In the genomic region with DNA sequence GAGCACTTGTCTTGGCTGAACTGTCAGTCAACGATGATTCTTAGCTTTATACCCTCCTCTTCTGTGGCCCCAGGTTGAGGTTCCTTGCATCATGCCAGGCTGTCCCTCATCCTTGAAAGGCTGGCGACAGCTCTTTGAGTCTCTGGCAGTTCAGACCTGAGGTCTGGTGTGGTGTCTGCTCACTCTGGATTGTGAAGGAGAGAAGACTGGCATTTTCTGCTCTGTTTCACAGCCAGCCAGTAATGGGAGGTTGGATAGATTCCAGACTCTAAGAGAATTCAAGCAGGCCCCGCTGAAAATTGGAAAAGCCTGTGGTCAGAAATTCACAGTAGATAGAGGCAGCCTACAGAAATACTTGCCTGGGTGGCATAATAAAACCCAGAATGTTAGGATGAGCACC, we compare ENCODE assay signal across 16 mouse cellular contexts.
DNase-seq lines count a peak whose midpoint lies in the region; ATAC-seq and TF ChIP-seq lines count a peak whose summit lies in the region.
"Had no signal": no experiment of that assay in that cellular context is flagged by ENCODE, and none has a peak within 500 bp of the region (broad histone marks: within the 10 kb centered on the region; RNA-seq: fewer than 3 reads in every experiment).

No protein-coding gene starts in this region.

- peak; percentile 38 for DNase-seq in cerebellum, adult 9-10 months
- DNase-seq in cerebellum, postnatal 25 days: no peak
- no peak for DNase-seq in hindbrain, embryonic 14.5 days (ENCODE audit: low spot score)
- DNase-seq in hindbrain, embryonic 10.5 days (ENCODE audit: low spot score): no peak
- peak; percentile 78 for DNase-seq in hindbrain, postnatal 0 days (ENCODE audit: low spot score)
- no peak for DNase-seq in heart, embryonic 10.5 days (ENCODE audit: low spot score)
- DNase-seq: kidney, postnatal 4 days; spleen, adult 18-20 months; thymus, postnatal 4 days had no signal

- H3K27me3 ChIP-seq in hindbrain, embryonic 14.5 days (ENCODE audit: control insufficient read depth, insufficient read depth, low read length): no peaks in the 10 kb centered on the region
- no peaks in the 10 kb centered on the region for H3K27me3 ChIP-seq in hindbrain, embryonic 10.5 days (ENCODE audit: insufficient read depth, poor library complexity, severe bottlenecking)
- H3K27me3 ChIP-seq in midbrain, embryonic 13.5 days: no peaks in the 10 kb centered on the region
- H3K27me3 ChIP-seq in midbrain, embryonic 16.5 days (ENCODE audit: control insufficient read depth, insufficient read depth, low read depth, low read length): no peaks in the 10 kb centered on the region
- no peaks in the 10 kb centered on the region for H3K27me3 ChIP-seq in hindbrain, postnatal 0 days (ENCODE audit: insufficient read depth, low read length)
- no peaks in the 10 kb centered on the region for H3K27me3 ChIP-seq in heart, embryonic 10.5 days (ENCODE audit: insufficient read depth, poor library complexity, severe bottlenecking)
- H3K27me3 ChIP-seq: CH12.LX; embryonic facial prominence, embryonic 15.5 days; intestine, embryonic 15.5 days; lung, embryonic 15.5 days had no signal

- H3K9me3 ChIP-seq in hindbrain, embryonic 14.5 days (ENCODE audit: control insufficient read depth, low read length): no peaks in the 10 kb centered on the region
- no peaks in the 10 kb centered on the region for H3K9me3 ChIP-seq in hindbrain, embryonic 10.5 days
- no peaks in the 10 kb centered on the region for H3K9me3 ChIP-seq in midbrain, embryonic 13.5 days
- no peaks in the 10 kb centered on the region for H3K9me3 ChIP-seq in midbrain, embryonic 16.5 days (replicated peaks; ENCODE audit: control insufficient read depth, low read length, poor library complexity, severe bottlenecking)
- no peaks in the 10 kb centered on the region for H3K9me3 ChIP-seq in hindbrain, postnatal 0 days (ENCODE audit: low read length)
- no peaks in the 10 kb centered on the region for H3K9me3 ChIP-seq in heart, embryonic 10.5 days
- H3K9me3 ChIP-seq: embryonic facial prominence, embryonic 15.5 days; intestine, embryonic 15.5 days; lung, embryonic 15.5 days had no signal

- no peak overlapping the region for H3K4me3 ChIP-seq in hindbrain, embryonic 14.5 days (replicated peaks; ENCODE audit: low read length)
- H3K4me3 ChIP-seq in hindbrain, embryonic 10.5 days: no peak overlapping the region
- H3K4me3 ChIP-seq in midbrain, embryonic 13.5 days (replicated peaks): no peak overlapping the region
- H3K4me3 ChIP-seq in midbrain, embryonic 16.5 days (ENCODE audit: low read depth, low read length): no peak overlapping the region
- no peak overlapping the region for H3K4me3 ChIP-seq in hindbrain, postnatal 0 days (ENCODE audit: low read length)
- no peak overlapping the region for H3K4me3 ChIP-seq in heart, embryonic 10.5 days
- H3K4me3 ChIP-seq: embryonic facial prominence, embryonic 15.5 days; intestine, embryonic 15.5 days; lung, embryonic 15.5 days had no signal

- H3K9ac ChIP-seq in hindbrain, embryonic 14.5 days: no peak overlapping the region
- H3K9ac ChIP-seq in midbrain, embryonic 13.5 days (replicated peaks): no peak overlapping the region
- H3K9ac ChIP-seq in midbrain, embryonic 16.5 days (ENCODE audit: low read depth, low read length): no peak overlapping the region
- no peak overlapping the region for H3K9ac ChIP-seq in hindbrain, postnatal 0 days (replicated peaks; ENCODE audit: low read length)
- H3K9ac ChIP-seq: embryonic facial prominence, embryonic 15.5 days; intestine, embryonic 15.5 days; lung, embryonic 15.5 days had no signal

- H3K4me1 ChIP-seq in hindbrain, embryonic 14.5 days (replicated peaks; ENCODE audit: control insufficient read depth, insufficient read depth, low read length): peaks cover 16% of the 10 kb centered on the region
- no peaks in the 10 kb centered on the region for H3K4me1 ChIP-seq in hindbrain, embryonic 10.5 days (replicated peaks)
- H3K4me1 ChIP-seq in midbrain, embryonic 13.5 days (replicated peaks): peaks cover 5% of the 10 kb centered on the region
- H3K4me1 ChIP-seq in midbrain, embryonic 16.5 days (ENCODE audit: control insufficient read depth, insufficient read depth, low read length): peaks cover 2% of the 10 kb centered on the region; the same call in 1 of the 2 replicates
- H3K4me1 ChIP-seq in hindbrain, postnatal 0 days (ENCODE audit: insufficient read depth, low read length): peaks cover 15% of the 10 kb centered on the region
- H3K4me1 ChIP-seq in heart, embryonic 10.5 days: peaks cover 8% of the 10 kb centered on the region
- H3K4me1 ChIP-seq: intestine, embryonic 15.5 days; lung, embryonic 15.5 days had no signal

- 76% methylated on average over 3 of the region's 3 CpGs for WGBS in hindbrain, embryonic 14.5 days
- 88% methylated on average over 3 of the region's 3 CpGs for WGBS in hindbrain, embryonic 10.5 days
- 83% methylated on average over 3 of the region's 3 CpGs for whole genome bisulfite sequencing in midbrain, embryonic 13.5 days
- WGBS in midbrain, embryonic 16.5 days: 70% methylated on average over 3 of the region's 3 CpGs
- 38% methylated on average over 3 of the region's 3 CpGs for WGBS in hindbrain, postnatal 0 days
- WGBS in heart, embryonic 10.5 days: 77% methylated on average over 3 of the region's 3 CpGs

- H3K4me2 ChIP-seq in hindbrain, embryonic 14.5 days (replicated peaks): no peak overlapping the region
- H3K4me2 ChIP-seq in midbrain, embryonic 13.5 days (replicated peaks): no peak overlapping the region
- H3K4me2 ChIP-seq in midbrain, embryonic 16.5 days (ENCODE audit: low read length): no peak overlapping the region
- H3K4me2 ChIP-seq in hindbrain, postnatal 0 days (ENCODE audit: low read depth, low read length): no peak overlapping the region
- H3K4me2 ChIP-seq: embryonic facial prominence, embryonic 15.5 days; intestine, embryonic 15.5 days; liver, embryonic 11.5 days; lung, embryonic 15.5 days had no signal

- H3K36me3 ChIP-seq in hindbrain, embryonic 14.5 days (replicated peaks; ENCODE audit: control insufficient read depth, insufficient read depth): no peaks in the 10 kb centered on the region
- H3K36me3 ChIP-seq in hindbrain, embryonic 10.5 days: no peaks in the 10 kb centered on the region
- no peaks in the 10 kb centered on the region for H3K36me3 ChIP-seq in midbrain, embryonic 13.5 days
- no peaks in the 10 kb centered on the region for H3K36me3 ChIP-seq in midbrain, embryonic 16.5 days (ENCODE audit: control insufficient read depth, insufficient read depth, low read length)
- no peaks in the 10 kb centered on the region for H3K36me3 ChIP-seq in hindbrain, postnatal 0 days (ENCODE audit: insufficient read depth, low read length)
- no peaks in the 10 kb centered on the region for H3K36me3 ChIP-seq in heart, embryonic 10.5 days
- H3K36me3 ChIP-seq: embryonic facial prominence, embryonic 15.5 days; intestine, embryonic 15.5 days; lung, embryonic 15.5 days had no signal

- peak; percentile 39; the same call in 1 of the 2 replicates for ATAC-seq in hindbrain, embryonic 14.5 days (ENCODE audit: low FRiP score)
- ATAC-seq in midbrain, embryonic 13.5 days: no peak
- no peak for ATAC-seq in midbrain, embryonic 16.5 days
- peak; percentile 61 for ATAC-seq in hindbrain, postnatal 0 days
- ATAC-seq: intestine, embryonic 15.5 days had no signal

- no peak overlapping the region for H3K27ac ChIP-seq in hindbrain, embryonic 14.5 days
- no peak overlapping the region for H3K27ac ChIP-seq in hindbrain, embryonic 10.5 days
- H3K27ac ChIP-seq in midbrain, embryonic 13.5 days: 0 out of 2 replicates have a peak overlapping the region, but pooled peaks have one; percentile 2
- no peak overlapping the region; the same call in 1 of the 2 replicates for H3K27ac ChIP-seq in midbrain, embryonic 16.5 days (ENCODE audit: low read length)
- peak overlapping the region; percentile 59; the same call in 1 of the 2 replicates for H3K27ac ChIP-seq in hindbrain, postnatal 0 days
- no peak overlapping the region for H3K27ac ChIP-seq in heart, embryonic 10.5 days
- H3K27ac ChIP-seq: embryonic facial prominence, embryonic 15.5 days; intestine, embryonic 15.5 days; lung, embryonic 15.5 days had no signal

- TF ChIP-seq CTCF in hindbrain, postnatal 0 days (IDR thresholded peaks at IDR 0.05; ENCODE audit: low read depth): no peak

Comparison
In these comparisons a context has a peak if more than half of its experiments do, and no peak if none do; other contexts are left out.
1. DNase-seq: peak in cerebellum, adult 9-10 months (single experiment) and hindbrain, postnatal 0 days (single experiment); none in cerebellum, postnatal 25 days (0 of 2), hindbrain, embryonic 14.5 days (single experiment), hindbrain, embryonic 10.5 days (single experiment) and heart, embryonic 10.5 days (single experiment).
2. H3K27ac ChIP-seq: peak in midbrain, embryonic 13.5 days (single experiment) and hindbrain, postnatal 0 days (single experiment); none in hindbrain, embryonic 14.5 days (single experiment), hindbrain, embryonic 10.5 days (single experiment), midbrain, embryonic 16.5 days (single experiment) and heart, embryonic 10.5 days (single experiment).
3. ATAC-seq: peak in hindbrain, embryonic 14.5 days (single experiment) and hindbrain, postnatal 0 days (single experiment); none in midbrain, embryonic 13.5 days (single experiment) and midbrain, embryonic 16.5 days (single experiment).